Mouse (Mus musculus) CH12.LX (cell line): ENCODE measurements at regions not wholly inside any gene's neighbourhood (a gene's known extent, or its start where the extent isn't known, plus 50 kb on each side); places are given as distances from the start of the nearest gene placed in this dataset.

Experiments used
- DNase-seq: peaks from one replicate; pipeline ENCODE4 v3.0.0-alpha.2; 2013; ENCODE audit errors: extremely low read depth
- H3K27ac ChIP-seq: 2 replicates; pipeline ENCODE4 v1.5.1; 2012; ENCODE audit warnings: low read depth, mild to moderate bottlenecking, control low read depth, moderate library complexity; ENCODE audit not compliant: insufficient read depth
- H3K27me3 ChIP-seq: replicated peaks from 2 replicates; pipeline ENCODE3; 2012; ENCODE audit warnings: inconsistent platforms
- H3K36me3 ChIP-seq, 2 experiments: replicated peaks in 1 of 2; 2 replicates each; pipeline versions ENCODE3 to v1.6.1; 2012; ENCODE audit warnings: inconsistent platforms in 1 of 2, low read length in 1 of 2, mild to moderate bottlenecking in 1 of 2, mixed read lengths in 1 of 2, moderate library complexity in 1 of 2; ENCODE audit not compliant: control insufficient read depth in 1 of 2, insufficient read depth in 1 of 2
- H3K4me1 ChIP-seq, 2 experiments: 2 replicates each; pipeline ENCODE4 v1.6.1; 2012; ENCODE audit warnings: inconsistent platforms in 1 of 2, moderate library complexity in 1 of 2; ENCODE audit not compliant: insufficient read depth in 2 of 2, control insufficient read depth in 1 of 2
- H3K4me2 ChIP-seq: 2 replicates; pipeline ENCODE4 v1.6.1; 2012; ENCODE audit warnings: low read depth, mild to moderate bottlenecking, control low read depth; ENCODE audit not compliant: poor library complexity, insufficient read depth, severe bottlenecking
- H3K4me3 ChIP-seq, 3 experiments: fragments of 150-350 bp in 1 of 3; sonication (generic) in 1 of 3; replicated peaks in 1 of 3; 2 replicates each; pipeline versions ENCODE3 to v1.5.1; 2011 to 2012; ENCODE audit warnings: low read depth in 2 of 3, low read length in 2 of 3, mild to moderate bottlenecking in 2 of 3, moderate library complexity in 2 of 3, control low read depth in 1 of 3, improper control_type of control experiment in 1 of 3, inconsistent platforms in 1 of 3, mixed read lengths in 1 of 3; ENCODE audit not compliant: poor library complexity in 1 of 3
- H3K79me2 ChIP-seq: replicated peaks from 2 replicates; pipeline ENCODE4 v1.6.1; 2012; ENCODE audit warnings: mild to moderate bottlenecking, moderate library complexity; ENCODE audit not compliant: control insufficient read depth, poor library complexity, insufficient read depth, severe bottlenecking; ENCODE audit errors: extremely low read depth
- H3K9ac ChIP-seq: 2 replicates; pipeline ENCODE4 v1.6.1; 2012; ENCODE audit warnings: low read depth, mild to moderate bottlenecking, control low read depth, moderate library complexity; ENCODE audit not compliant: insufficient read depth
- H3K9me3 ChIP-seq: replicated peaks from 2 replicates; pipeline ENCODE3; 2012; ENCODE audit warnings: low read length, inconsistent platforms, mixed read lengths
- BHLHE40 ChIP-seq: IDR thresholded peaks from 2 replicates; pipeline ENCODE4 v1.6.1; 2011; ENCODE audit warnings: mild to moderate bottlenecking, low read depth, low read length, improper control_type of control experiment
- CHD1 ChIP-seq: IDR thresholded peaks from 2 replicates; pipeline ENCODE4 v1.6.1; 2012; ENCODE audit warnings: low read depth, low read length, improper control_type of control experiment, inconsistent platforms
- CHD2 ChIP-seq: IDR thresholded peaks from 2 replicates; pipeline ENCODE4 v1.6.1; 2011; ENCODE audit warnings: low read length, improper control_type of control experiment
- E2F4 ChIP-seq: IDR thresholded peaks from 2 replicates; pipeline ENCODE4 v1.6.1; 2011; ENCODE audit warnings: low read depth, low read length, improper control_type of control experiment; ENCODE audit not compliant: insufficient replicate concordance
- ELF1 ChIP-seq: IDR thresholded peaks from 2 replicates; pipeline ENCODE4 v1.6.1; 2014; ENCODE audit warnings: low read depth, mild to moderate bottlenecking, inconsistent platforms, low read length, improper control_type of control experiment
- EP300 ChIP-seq: IDR thresholded peaks from 2 replicates; pipeline ENCODE4 v1.6.1; 2011; ENCODE audit warnings: low read length, improper control_type of control experiment
- GABPA ChIP-seq: IDR thresholded peaks from 2 replicates; pipeline ENCODE4 v1.6.1; 2012; ENCODE audit warnings: low read depth, low read length, improper control_type of control experiment, inconsistent platforms; ENCODE audit not compliant: insufficient replicate concordance
- JUN ChIP-seq: IDR thresholded peaks from 2 replicates; pipeline ENCODE4 v1.6.1; 2011; ENCODE audit warnings: low read depth, mild to moderate bottlenecking, low read length, improper control_type of control experiment, moderate library complexity; ENCODE audit not compliant: insufficient read depth
- KAT2A ChIP-seq: IDR thresholded peaks from 2 replicates; pipeline ENCODE4 v1.6.1; 2012; ENCODE audit warnings: low read length, improper control_type of control experiment, inconsistent platforms; ENCODE audit not compliant: insufficient replicate concordance
- MAX ChIP-seq: IDR thresholded peaks from 2 replicates; pipeline ENCODE4 v1.6.1; 2011; ENCODE audit warnings: low read length, improper control_type of control experiment
- MEF2A ChIP-seq: IDR thresholded peaks from 2 replicates; pipeline ENCODE4 v1.6.1; 2014; ENCODE audit warnings: low read depth, mild to moderate bottlenecking, inconsistent platforms, low read length, improper control_type of control experiment, borderline replicate concordance
- MYC ChIP-seq: IDR thresholded peaks from 2 replicates; pipeline ENCODE4 v1.6.1; 2011; ENCODE audit warnings: low read depth, mild to moderate bottlenecking, improper control_type of control experiment, low read length
- NRF1 ChIP-seq: IDR thresholded peaks from 2 replicates; pipeline ENCODE4 v1.6.1; 2014; ENCODE audit warnings: low read depth, mild to moderate bottlenecking, inconsistent platforms, low read length, improper control_type of control experiment, moderate library complexity
- PAX5 ChIP-seq: IDR thresholded peaks from 2 replicates; pipeline ENCODE4 v1.6.1; 2012; ENCODE audit warnings: low read length, inconsistent platforms, mixed read lengths
- POLR2A ChIP-seq: IDR thresholded peaks from 2 replicates; pipeline ENCODE4 v1.6.1; 2011; ENCODE audit warnings: low read depth, mild to moderate bottlenecking, improper control_type of control experiment, low read length
- POLR2AphosphoS2 ChIP-seq: IDR thresholded peaks from 2 replicates; pipeline ENCODE4 v1.6.1; 2011; ENCODE audit warnings: low read depth, low read length, improper control_type of control experiment
- RCOR1 ChIP-seq: conservative IDR thresholded peaks from 2 replicates; pipeline ENCODE4 v1.6.1; 2012; ENCODE audit warnings: low read depth, mild to moderate bottlenecking, inconsistent platforms, low read length, improper control_type of control experiment
- SIN3A ChIP-seq: IDR thresholded peaks from 2 replicates; pipeline ENCODE4 v1.6.1; 2012; ENCODE audit warnings: low read length, improper control_type of control experiment, inconsistent platforms
- TBP ChIP-seq: conservative IDR thresholded peaks from 2 replicates; pipeline ENCODE4 v1.6.1; 2011; ENCODE audit warnings: low read depth, low read length, improper control_type of control experiment
- TCF12 ChIP-seq: IDR thresholded peaks from 2 replicates; pipeline ENCODE4 v1.6.1; 2014; ENCODE audit warnings: low read depth, mild to moderate bottlenecking, inconsistent platforms, low read length, improper control_type of control experiment
- UBTF ChIP-seq: IDR thresholded peaks from 2 replicates; pipeline ENCODE4 v1.6.1; 2012; ENCODE audit warnings: low read depth, mild to moderate bottlenecking, inconsistent platforms, low read length, improper control_type of control experiment, moderate library complexity
- USF1 ChIP-seq: IDR thresholded peaks from 2 replicates; pipeline ENCODE4 v1.6.1; 2014; ENCODE audit warnings: low read depth, mild to moderate bottlenecking, inconsistent platforms, low read length, improper control_type of control experiment
- ZKSCAN1 ChIP-seq: IDR thresholded peaks from 2 replicates; pipeline ENCODE4 v1.6.1; 2012; ENCODE audit warnings: low read depth, inconsistent platforms, low read length, improper control_type of control experiment, borderline replicate concordance
- ZNF384 ChIP-seq: IDR thresholded peaks from 2 replicates; pipeline ENCODE4 v1.6.1; 2012; ENCODE audit warnings: low read depth, low read length, improper control_type of control experiment, inconsistent platforms
- dilution Hi-C: fragments of 300-500 bp; cut with MboI; formaldehyde crosslinking; loops from 2 replicates; pipeline ENCODE4 v1.14.3; 2020; ENCODE audit warnings: low sequenced_read_pairs; ENCODE audit not compliant: extremely low pct_unique_long_range_greater_than_20kb, extremely low pct_ligation_motif_present
- in situ Hi-C: fragments of 300-500 bp; cut with MboI; formaldehyde crosslinking; loops from 3 replicates; pipeline ENCODE4 v1.14.3; 2019; ENCODE audit warnings: low sequenced_read_pairs, low pct_ligation_motif_present, low pct_unique_long_range_greater_than_20kb, mixed read lengths

DNA sequence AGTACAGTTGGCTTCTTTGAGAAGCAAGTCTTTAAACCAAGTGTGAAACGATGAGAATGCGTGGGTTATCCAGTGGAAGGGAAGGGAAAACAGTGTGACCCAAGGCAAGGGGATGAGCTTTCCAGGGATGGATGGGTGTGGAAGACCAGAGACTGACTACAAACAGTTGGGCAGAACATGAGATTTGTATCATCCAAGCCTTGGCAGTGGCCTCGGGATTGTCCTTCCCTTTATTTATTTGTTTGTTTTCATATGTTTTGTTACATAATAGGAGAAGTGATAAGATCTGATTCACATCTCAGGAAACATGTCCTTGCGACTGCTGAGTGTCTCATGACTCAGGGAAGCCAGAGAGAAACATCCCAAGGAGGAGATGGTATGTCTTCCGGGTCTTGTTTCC, 585.4 kb upstream of the Nox3 start:
- Histone ChIP-seq H3K36me3 (no peaks in the 10 kb centered on the region), H3K4me3 (no peak overlapping the region), H3K27me3 (no peaks in the 10 kb centered on the region), H3K27ac (no peak overlapping the region), H3K9me3 (no peaks in the 10 kb centered on the region), H3K4me1 (peaks cover 0 to 8% of the 10 kb centered on the region in 2 experiments; a peak in 2 of 4 replicates), H3K79me2 (no peaks in the 10 kb centered on the region), H3K4me2 (no peak overlapping the region), H3K9ac (no peak overlapping the region)
- in situ Hi-C loops (no loop called here), dilution Hi-C loops (no loop called here)
- DNase-seq: no peak
- TF ChIP-seq UBTF: no peak
- no peak for TF ChIP-seq POLR2A
- no peak for TF ChIP-seq NRF1
- no peak for TF ChIP-seq TCF12
- no peak for TF ChIP-seq PAX5
- TF ChIP-seq MEF2A: no peak
- TF ChIP-seq POLR2AphosphoS2: no peak
- TF ChIP-seq MAX: no peak
- no peak for TF ChIP-seq GABPA

DNA sequence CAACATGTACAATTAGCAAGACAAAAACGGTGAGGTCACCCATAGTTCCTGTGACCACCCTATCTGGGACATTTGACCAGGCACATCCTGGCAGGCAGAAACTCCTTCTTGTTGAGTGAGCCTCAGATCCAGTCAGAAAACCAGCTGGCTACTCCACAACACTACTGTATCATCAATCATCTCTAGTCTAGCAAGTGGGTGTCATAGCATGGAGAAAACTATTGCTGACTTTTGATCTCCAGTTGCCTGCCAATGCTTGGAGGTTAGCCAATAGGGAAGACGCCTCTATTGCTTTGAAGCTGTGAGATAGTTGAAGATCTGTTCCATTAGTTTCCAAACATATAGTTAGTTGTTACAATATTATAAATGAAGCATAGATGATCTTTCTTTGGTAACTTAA, 595.4 kb upstream of the Nox3 start:
- no peak overlapping the region for H3K27ac ChIP-seq
- H3K4me2 ChIP-seq: no peak overlapping the region
- in situ Hi-C loops: no loop called here
- H3K9ac ChIP-seq: no peak overlapping the region
- TF ChIP-seq RCOR1 (no peak), E2F4 (no peak), KAT2A (no peak)
- DNase-seq: no peak
- H3K4me3 ChIP-seq: no peak overlapping the region
- peaks cover 0 to 8% of the 10 kb centered on the region in 2 experiments; a peak in 2 of 4 replicates for H3K4me1 ChIP-seq
- H3K36me3 ChIP-seq: no peaks in the 10 kb centered on the region
- dilution Hi-C loops: no loop called here
- H3K79me2 ChIP-seq: no peaks in the 10 kb centered on the region
- no peaks in the 10 kb centered on the region for H3K9me3 ChIP-seq
- H3K27me3 ChIP-seq: no peaks in the 10 kb centered on the region

GRCm38 (mm10) chr17:4296521-4297155, 600.6 kb upstream of the Nox3 start:
- in situ Hi-C loops: no loop called here
- Histone ChIP-seq H3K4me3 (no peak overlapping the region), H3K36me3 (no peaks in the 10 kb centered on the region), H3K4me1 (no peaks in the 10 kb centered on the region), H3K27me3 (no peaks in the 10 kb centered on the region), H3K27ac (no peak overlapping the region), H3K79me2 (no peaks in the 10 kb centered on the region), H3K9me3 (no peaks in the 10 kb centered on the region), H3K9ac (no peak overlapping the region), H3K4me2 (no peak overlapping the region)
- TF ChIP-seq CHD2: no peak
- no peak for TF ChIP-seq CHD1
- TF ChIP-seq ZNF384: no peak
- TF ChIP-seq BHLHE40: no peak
- no peak for TF ChIP-seq JUN
- no peak for TF ChIP-seq TCF12
- TF ChIP-seq TBP: no peak
- TF ChIP-seq NRF1: no peak
- no peak for TF ChIP-seq USF1
- no peak for TF ChIP-seq MEF2A
- no peak for TF ChIP-seq EP300
- TF ChIP-seq ZKSCAN1: no peak
- no peak for TF ChIP-seq ELF1
- no peak for TF ChIP-seq KAT2A
- no peak for TF ChIP-seq MYC
- no peak for TF ChIP-seq SIN3A
- dilution Hi-C loops: no loop called here
- no peak for DNase-seq
